Mouse (Mus musculus) CD8-positive naive resting alpha-beta T cell, adult 2 months (primary cell): Measurements from ENCODE around the gene Ube2e2.
A peak's percentile ranks its signal among the peaks of the same experiment; 100 is the strongest.

Source experiments
- DNase-seq, 2 experiments: peaks; one replicate each; pipeline ENCODE4 v3.0.0; 2022; ENCODE audit warnings: low read depth in 2 of 2, low spot score in 2 of 2

Gene Ube2e2

DNA sequence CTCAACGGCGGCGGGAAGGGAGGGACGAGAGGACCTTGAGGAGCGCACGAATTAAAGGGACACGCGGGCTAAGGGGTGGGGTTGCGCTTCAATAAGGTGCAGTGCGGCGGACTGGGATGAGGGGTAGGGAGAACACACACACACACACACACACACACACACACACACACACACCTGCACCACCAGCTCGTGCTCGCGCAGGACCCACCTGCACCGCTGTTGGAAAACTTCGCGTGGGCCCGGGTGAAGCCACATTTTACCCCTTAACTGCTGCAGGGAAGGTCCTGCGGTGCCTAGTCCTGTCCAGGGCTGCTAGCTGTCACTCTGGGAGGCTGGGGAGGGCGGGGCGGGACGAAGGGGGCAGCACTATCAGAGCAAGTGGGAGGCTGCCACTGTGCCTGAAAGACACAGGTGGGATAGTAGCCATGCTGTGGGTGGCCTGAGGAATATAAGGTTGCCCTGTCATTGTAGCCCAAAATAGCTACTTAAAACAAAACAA is at the start of gene Ube2e2:
Ube2e2 (minus strand) TSS at position 321 of the 499 bp plus-strand sequence.
- DNase-seq, result peak in 1 of 2 experiments; percentile 3

DNA sequence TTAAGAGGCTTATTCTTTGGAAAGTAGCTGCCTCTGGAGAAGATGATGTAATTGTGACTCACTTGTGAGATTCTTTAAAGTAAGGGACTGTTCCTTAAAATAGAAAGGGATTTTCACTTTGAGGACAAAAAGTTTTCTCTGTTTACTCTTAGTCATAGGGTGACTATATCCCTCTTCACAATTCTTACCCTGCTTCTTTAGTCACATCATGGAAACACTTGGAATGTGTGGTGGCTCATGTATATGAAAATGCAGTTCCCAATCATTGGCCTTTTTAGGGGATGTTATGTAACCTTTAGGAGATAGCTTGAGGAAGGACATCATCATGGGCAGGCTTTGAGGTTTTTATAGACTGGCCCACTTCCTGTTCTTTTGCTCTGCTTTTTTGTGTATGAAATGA is 46.0 kb upstream of the Ube2e2 start:
- no peak for DNase-seq

DNA sequence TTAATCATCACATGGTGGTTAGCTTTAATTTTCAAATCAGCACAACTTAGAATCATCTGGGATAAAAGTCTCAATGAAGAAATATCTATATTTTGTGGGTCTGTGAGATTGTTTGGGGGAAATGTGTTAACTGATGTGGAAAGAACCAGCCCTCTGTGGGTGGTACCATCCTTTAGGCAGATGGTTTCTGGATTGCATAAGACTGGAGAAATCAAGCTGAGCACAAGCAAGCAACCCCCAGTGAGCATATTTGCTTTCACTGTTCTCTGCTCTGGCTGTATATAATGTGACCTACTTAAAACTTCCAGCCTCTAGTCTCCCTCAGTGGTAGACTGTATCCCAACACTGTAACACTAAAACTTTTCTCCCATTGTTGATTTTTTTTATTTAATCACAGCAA is 9.5 kb upstream of the Ube2e2 start:
- no peak for DNase-seq

DNA sequence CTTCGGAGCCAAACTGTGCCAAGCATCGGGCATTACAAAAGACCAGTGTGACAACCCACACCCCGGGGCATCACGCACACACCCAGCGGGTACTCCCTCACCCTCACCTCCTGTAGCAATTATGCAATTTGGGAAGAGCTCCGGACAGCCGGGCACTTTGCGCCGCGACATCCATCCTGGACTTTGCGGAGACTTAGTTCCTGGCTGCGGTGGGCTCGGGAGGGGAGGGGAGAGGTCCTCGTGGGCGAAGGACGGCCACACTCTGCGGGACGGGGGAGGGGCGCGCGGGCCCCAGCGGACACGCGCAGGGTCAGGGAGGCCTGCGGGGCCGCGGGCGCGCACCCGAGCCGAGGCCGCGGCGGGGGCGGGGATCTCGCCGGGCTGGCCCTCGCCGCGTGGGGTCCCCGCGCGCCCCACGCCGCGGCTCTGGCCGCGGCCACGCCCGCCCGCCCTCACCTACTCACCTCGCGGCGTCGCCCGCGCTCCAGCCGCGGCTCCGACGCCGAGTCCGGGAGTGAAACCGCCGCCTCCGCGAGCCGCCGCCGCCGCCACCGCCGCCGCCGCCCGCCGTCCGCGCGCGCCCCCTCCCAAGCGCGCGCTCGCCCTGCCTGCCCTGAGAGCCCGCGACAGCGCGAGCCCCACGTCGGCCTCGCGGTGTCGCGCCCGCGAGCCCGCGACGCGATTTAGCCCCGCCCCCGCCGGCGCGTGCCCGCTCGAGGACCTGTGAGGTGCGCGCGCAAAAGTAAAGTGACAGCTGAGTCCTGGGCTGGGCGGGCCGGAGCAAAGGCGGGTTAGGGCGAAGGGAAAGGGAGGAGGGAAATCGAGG is 733 bp downstream of the Ube2e2 start:
- peak; percentile 46 to 53 for DNase-seq

DNA sequence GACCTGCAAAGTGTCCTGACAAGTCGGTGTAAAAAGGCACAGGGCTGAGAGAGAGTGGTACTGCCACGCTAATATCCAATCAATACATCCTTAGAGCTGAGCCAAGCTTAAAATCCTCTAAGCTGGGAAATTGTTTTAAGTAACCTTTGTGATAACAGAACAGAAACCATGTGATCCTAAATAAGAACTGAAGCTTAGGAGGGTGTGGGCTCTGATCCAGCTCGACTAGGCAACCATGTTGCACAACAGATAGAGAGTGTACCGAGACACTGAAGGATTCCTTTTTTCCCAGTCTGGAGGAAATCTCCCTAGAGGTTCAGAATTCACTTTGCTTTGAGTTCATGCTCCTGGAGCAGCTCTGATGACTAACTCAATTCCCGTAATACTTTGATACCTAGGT is 4.5 kb downstream of the Ube2e2 start:
- no peak for DNase-seq

DNA sequence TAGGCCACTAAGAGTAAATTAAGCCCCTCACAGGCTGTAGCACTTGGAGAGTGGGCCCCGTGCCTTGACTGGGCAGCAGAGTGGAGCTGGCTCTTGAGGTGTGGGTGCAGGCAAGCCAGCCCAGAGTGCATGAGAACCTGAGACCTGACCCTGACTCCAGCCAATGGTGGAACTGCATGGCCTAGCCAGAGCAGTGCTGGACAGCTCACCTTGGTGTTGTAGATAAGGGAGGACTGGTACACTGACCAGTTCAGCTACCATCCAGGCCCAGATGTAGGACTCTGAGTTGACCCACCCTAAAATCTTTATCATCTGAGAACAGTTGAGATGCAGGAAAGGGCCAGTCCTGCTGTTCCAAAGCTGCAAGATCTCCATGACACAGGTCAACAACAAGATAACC is 11.6 kb downstream of the Ube2e2 start:
- DNase-seq, result no peak

DNA sequence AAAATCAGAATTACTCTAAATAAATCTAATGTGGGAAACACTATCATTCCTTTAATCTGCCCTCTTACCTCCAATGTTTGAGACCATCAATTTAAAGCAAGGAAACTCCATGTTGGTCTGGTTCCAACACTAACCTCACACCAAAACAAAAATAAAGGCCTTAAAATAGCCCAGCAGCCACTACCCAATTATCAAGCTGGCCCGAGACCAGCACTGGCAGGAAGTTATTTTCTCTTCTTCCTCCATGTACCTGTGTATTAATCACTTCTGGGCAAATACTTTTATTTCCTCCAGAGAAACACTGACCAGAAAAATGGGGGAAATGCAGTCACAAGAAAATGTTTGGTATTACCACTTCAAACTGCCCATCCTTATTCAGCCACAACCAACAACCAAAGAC is 23.4 kb downstream of the Ube2e2 start:
- DNase-seq, result no peak

DNA sequence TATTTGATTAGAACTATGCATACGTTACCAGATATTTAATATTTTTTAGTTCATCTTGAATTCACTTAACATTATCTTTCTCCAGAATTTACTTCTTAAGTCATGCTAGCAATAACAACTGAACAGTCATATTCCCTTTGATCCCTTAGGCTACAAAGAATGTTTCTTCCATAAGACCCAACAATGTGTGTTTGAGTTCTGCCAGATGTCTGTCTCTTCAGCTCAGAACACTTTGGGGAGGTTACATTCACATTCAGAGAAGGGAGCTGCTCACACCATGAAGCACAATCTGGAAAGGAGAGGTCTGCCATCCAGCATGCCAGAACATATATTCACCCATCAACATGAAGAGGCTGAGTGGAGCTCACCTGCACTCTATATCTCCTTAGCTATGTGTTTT is 65.4 kb downstream of the Ube2e2 start:
- no peak for DNase-seq

DNA sequence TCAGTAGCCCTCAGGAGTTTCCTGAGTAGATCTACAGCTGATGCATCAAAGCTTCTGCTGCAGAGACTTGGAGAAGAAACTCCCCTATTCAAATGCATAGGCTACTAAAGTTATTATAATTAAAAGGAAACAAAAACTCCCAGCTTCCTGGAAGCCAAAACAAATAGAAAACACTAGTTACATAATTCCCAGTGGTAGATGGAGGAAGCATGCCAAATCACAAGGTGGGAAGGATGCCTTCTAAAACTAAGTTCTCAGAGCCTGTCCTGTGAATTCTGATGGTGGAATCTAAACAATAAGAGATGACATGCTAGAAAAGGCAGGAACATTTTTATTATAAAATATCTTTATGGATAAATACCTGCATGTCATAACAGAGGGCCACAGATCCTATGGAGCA is 67.3 kb downstream of the Ube2e2 start:
- DNase-seq, result no peak

DNA sequence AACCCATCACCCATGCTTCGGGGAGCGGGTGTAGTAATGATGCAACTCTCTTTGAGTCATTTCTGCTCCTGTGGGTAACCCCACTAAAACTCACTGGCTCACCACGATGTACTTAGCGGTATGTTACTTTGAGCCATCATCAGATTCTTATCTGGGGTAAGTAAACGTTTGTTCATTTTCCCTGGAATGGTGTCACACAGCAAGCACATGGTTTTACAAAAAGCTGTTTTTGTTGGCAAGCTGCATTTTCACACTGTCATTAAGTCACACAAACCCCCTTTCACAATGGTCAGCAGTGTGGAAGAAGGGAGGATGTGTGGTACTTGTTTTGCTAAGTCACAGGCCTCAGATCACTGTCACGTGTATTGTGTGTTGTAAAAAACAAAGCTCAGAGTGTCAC is 73.4 kb downstream of the Ube2e2 start:
- DNase-seq, result no peak

DNA sequence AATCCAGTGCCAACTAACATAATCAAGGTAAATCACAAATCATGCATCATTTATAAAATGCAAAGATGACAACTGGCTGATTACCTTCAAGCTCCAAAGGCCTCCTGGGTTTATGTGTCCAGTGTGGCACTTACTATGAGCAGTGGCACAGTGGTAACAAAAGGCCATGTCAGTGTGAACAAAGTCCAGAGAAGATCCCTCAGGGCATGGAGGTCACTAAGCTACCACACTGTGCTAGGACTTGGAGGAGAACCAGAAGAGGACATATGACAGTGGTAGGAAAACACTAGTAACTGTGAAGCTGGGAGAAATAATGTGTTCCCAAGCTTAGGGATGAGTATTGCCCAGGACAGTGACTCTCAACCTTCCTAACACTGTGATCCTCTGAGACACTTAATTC is 97.2 kb downstream of the Ube2e2 start:
- DNase-seq, result no peak

DNA sequence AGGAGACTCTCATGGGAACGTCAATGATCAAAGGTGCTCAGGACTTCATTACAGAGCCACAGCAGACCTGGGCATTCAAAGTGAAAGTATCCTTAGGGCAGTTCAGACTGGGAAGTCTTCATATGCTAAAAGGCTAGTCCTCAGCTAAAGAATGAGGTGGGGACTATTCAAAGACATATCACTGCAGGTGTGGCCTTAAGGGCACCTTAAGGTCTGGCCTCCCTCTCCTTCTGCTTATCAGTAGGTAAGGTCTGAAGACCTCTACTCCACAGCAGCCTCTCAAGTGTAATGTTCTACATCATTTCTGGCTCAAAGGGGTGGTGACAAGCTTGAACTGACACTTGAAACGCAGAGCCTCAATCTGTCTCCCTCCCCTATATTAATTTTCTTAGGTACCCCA is 98.3 kb downstream of the Ube2e2 start:
- DNase-seq, result no peak

DNA sequence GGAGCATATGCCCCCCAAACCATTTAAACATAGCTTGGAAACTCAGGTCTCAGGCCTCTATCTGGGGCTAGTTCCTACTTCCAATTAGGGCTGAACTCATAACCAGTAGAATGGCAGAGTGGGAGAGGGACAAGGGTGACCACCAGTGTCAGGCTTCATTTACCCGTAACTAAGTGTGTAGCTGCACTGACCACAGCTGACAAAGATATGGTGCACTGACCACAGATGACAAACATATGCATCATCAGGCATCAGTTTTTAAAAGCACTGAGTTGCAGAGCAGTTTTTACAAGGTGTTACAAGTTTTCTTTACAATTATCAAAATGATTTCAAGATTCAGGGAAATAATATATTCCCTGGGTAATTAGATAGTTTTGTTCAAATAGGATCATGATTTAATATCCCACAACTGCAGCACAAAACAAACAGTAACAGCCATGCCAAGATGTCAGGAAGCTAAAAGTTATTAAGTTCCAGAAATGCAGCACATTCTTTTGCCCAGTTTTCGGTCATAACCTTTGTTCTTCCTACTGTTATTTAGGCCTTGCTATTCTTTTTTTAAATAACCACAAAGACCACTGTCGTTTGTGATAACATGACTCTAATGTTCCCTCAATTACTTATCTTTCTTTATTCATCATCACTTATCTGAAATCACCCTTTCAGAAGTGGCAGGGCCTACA is 114.9 kb downstream of the Ube2e2 start:
- no peak for DNase-seq

DNA sequence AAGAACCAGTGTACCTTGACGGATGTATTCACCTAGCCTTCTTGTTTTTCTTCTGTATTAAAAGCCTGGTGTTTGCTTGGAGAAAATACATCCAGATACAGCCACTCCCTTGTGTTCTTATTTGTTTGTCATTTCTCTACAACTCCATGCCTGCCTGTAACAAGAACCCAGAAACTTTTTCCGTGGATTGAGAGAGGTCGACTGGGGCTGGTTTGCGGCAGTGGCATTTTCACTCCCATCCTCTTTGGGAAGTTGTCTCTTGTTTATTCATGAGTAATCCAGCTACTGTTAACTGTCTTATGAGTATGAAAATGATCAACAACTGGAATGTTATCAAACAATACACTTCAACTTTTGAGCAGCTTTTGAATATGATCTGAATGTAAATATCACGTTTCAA is 115.8 kb downstream of the Ube2e2 start:
- no peak for DNase-seq

DNA sequence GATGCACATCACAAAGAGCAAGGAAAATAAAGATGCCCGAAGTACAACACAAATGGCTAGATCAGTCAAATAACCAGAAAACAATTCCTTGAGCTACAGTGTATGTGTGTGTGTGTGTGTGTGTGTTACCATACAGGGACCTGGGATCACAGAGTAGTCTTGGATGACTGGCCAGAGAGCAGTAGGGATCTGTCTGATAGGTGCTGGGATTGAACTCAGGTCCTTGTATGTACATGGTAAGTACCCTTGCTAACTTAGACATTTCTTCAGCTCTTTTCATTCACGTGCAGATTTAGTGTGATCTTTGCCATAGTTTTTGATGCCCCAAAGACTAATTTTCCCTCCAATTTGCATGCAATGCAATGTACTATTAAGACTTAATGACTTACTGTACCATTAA is 117.9 kb downstream of the Ube2e2 start:
- no peak for DNase-seq

DNA sequence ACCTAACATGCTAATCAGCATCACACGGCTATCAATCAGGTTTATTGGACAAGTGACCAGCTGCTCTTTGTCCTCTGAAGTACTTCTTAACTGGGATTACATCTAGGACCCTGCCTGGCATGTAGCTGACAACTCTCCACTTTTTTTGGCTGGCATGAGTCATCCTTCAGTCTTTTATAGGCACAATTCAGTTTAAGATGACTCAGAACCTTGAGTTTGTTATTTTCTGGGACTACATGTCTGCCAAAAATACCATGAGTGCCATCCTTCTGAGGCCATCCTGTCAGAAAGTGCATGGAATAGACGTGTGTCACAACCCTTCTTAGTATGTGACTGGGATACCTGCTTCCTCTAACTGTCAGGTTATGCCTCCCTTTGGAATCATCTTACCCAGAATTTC is 120.3 kb downstream of the Ube2e2 start:
- DNase-seq, result no peak

DNA sequence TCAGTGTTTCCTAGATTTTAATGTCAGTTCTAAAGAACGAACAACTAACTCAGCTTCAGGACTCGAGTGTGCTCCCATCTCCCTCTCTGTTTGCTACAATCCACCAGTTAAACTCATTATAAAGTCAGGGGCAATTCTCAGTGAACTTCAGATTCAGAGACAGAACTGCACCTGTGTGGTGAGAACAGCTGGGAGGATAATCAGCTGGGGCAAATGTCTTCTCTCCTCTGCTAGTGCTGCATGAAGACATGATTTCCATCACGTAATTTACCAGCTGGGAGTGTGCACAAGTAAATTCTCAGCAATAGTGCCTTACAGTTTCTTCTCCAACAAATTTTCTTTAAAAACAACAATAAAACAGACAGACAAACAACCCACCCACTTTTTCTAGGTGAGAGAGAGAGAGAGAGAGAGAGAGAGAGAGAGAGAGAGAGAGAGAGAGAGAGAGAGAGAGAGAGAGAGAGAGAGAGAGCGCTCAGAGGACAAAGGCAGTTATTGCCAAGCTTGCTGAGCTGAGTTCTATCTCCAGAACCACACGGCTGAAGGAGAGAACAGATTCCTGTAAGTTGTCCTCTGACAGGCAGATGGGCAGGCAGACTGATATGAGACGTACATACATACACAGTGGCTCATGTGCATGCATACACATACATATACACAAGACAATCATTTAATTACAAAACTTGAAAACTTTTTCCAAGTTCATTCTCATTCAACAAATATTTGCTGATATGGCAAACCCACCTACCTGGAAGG is 134.3 kb downstream of the Ube2e2 start:
- DNase-seq, result no peak

DNA sequence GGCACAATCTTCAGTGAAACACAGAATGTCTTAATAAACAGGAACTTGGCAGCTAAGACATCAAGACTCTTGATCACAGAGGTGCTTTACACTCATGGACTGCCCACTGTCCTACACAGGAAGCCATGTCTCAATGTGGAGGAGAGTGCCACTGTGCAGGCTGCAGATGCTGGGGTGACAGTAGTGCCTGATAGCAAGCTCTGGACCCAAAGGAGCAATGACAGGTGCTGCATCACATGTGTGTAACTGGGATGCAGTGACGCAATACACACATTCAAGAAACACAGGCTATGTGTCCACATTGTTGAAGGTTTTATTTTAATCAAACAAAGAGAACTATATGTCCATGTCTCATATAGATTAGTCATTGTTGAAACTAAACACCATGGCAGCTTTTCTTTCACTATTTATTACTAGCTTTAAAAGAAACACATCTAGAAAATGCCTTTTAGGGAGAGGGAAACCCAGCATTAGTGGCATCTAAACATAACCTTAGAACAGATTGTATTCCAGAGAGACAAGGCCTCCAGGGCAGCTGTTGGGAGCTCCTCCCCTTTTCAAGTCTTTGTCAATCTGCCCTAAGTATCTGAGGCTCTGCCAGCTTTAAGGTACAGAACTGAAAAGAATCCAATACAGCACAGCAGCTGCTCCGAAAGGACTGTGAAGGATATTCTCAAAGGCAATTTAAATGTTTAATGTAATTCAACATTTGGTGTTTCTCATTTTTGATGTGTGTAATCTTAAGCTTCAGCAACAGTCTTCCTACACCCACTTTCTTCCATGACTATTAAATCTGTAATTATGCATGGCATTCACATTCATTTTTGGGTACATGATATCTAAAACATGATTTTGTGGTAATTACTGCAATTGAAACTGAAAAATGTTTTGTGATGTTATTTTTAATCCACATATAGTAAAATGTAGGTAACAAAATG is 135.2 kb downstream of the Ube2e2 start:
- no peak for DNase-seq

DNA sequence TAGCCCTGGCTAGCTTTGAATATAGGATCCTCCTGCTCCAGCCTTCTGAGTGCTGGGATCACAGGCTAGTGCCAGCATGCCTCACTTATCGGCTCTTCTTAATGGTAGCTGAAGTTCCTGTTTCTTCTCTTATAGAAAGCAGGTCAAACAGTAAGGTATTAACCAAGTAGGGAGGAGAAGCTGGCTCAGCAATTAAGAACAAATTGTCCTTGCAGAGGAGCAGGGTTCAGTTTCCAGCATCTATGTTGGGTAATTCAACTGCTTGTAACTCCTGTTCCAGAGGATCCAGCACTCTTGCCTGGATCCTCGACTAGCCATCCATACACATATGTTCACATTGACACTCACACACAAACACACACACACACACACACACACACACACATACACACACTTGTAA is 136.1 kb downstream of the Ube2e2 start:
- no peak for DNase-seq

DNA sequence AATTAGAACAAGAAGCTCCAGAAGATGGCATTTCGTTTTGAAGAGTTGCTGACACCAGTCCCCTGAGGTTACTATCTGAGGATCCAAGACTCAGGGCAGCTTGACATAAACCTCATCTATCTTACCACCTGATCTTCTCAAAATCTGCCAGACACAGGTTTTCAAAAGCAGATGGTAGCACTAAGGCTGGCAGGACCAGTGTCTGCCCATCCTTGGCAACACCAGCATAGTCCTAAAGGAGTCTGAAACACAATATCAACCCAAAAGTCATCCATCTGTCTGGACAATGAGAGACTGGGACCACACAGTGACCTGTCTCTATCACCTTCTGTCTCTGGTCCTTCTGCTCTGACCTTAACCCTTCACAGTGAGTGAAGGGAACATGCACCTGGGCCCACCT is 138.7 kb downstream of the Ube2e2 start:
- no peak for DNase-seq

DNA sequence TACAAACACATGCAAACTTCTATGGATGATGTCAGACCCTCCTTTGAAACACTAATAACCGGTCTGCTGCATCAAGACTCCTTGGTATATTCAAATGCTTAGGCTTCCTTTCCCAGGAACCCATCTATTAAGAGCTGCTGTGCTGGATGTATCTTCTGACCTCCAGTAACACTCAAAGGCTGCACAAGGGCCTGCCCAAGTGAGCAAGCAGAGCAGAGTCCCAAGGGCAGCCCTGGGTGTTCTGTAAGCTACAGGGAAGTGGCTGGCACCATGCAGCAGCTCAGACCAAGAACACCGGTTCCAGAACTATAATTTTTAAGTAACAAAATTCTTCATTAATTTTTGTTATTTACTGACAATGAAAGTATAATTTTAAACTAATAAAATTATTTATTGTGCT is 139.5 kb downstream of the Ube2e2 start:
- DNase-seq, result no peak
